Mouse (Mus musculus) kidney, adult 2 months (tissue): ENCODE data around the gene Abcb9. TPM values are rescaled to one million over a fixed set of nuclear protein-coding genes. Genes with fewer than 3 reads are reported as not detected.

Experiments used
- DNase-seq: peaks from one replicate; pipeline ENCODE4 v3.0.0; 2021
- H3K27ac ChIP-seq: fragments of 200-500 bp; 2 replicates; pipeline ENCODE4 v1.5.1; 2012; ENCODE audit warnings: low read depth, low read length, control low read depth, inconsistent platforms; ENCODE audit not compliant: insufficient read depth
- H3K27me3 ChIP-seq: fragments of 200-500 bp; replicated peaks from 2 replicates; pipeline ENCODE4 v1.6.1; 2012; ENCODE audit warnings: mild to moderate bottlenecking, moderate library complexity, low read length, inconsistent platforms; ENCODE audit not compliant: control insufficient read depth, insufficient read depth
- H3K36me3 ChIP-seq: fragments of 200-500 bp; 2 replicates; pipeline ENCODE4 v1.6.1; 2012; ENCODE audit warnings: mild to moderate bottlenecking, moderate library complexity, low read length, inconsistent platforms; ENCODE audit not compliant: control insufficient read depth, insufficient read depth
- H3K4me1 ChIP-seq: fragments of 200-500 bp; 2 replicates; pipeline ENCODE4 v1.6.1; 2011; ENCODE audit warnings: low read length; ENCODE audit not compliant: control insufficient read depth, insufficient read depth
- H3K4me3 ChIP-seq: fragments of 200-500 bp; 2 replicates; pipeline ENCODE4 v1.5.1; 2011; ENCODE audit warnings: mild to moderate bottlenecking, low read depth, low read length, control low read depth; ENCODE audit not compliant: insufficient read depth
- CTCF ChIP-seq: fragments of 200-500 bp; conservative IDR thresholded peaks from 2 replicates; pipeline ENCODE4 v1.5.1; 2011; ENCODE audit warnings: low read depth, mild to moderate bottlenecking, control low read depth, low read length, moderate library complexity, mixed read lengths; ENCODE audit not compliant: insufficient read depth, insufficient read length
- POLR2A ChIP-seq: fragments of 200-500 bp; IDR thresholded peaks from one replicate; pipeline ENCODE4 v1.6.1; 2011; ENCODE audit warnings: low read depth, low read length, control low read depth
- WGBS: fragments of 180-500 bp; shearing (Covaris S2); methylation state at CpG from one replicate; pipeline ENCODE4 v1.1.7; 2018; 5-methylcytosine and 5-hydroxymethylcytosine counted together
- polyA plus RNA-seq: library from polyadenylated mRNA; depleted of rRNA; stranded (reverse); fragments of >200 nt; gene quantifications from 2 replicates; pipeline ENCODE4 v1.2.3, GENCODE M21; 2012

The Abcb9 gene
- polyA plus RNA-seq, 1 experiment = 8.1 TPM

DNA sequence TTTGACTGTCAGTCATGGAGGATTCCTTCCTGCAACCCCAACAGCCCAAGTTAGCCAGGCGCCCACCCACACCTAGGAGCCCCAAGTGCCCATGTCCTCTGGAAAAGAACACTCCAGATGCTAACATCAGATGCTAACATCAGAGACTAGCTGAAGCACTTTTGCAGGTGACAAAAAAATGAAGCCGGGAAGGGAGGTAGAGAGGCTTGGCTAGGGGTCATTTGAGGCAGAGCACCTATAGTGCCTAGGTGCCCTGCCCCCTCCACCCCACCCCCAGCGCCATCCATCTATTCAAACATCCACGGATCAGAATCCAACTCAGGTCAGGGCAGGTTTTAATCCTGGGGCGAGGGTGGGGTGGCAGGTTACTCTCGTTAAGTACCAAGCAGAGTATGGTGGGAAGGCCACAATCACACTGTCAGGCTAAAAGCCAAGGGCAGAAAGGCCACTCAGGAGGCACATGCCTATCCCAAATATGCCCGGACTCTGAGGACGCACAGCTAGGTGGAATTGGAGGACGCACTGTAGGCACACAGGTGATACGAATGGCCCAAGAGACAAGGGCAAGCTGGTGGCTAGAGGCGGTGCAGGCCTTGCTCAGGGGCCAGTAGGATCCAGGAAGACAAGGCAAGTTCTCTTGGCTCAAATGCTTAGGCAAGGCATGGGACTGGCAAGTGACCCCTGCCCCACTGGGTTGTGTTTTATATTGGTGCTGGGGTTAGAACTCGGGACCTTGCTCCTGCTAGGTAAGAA is 1.6 kb downstream of the Abcb9 start:
- no peak for DNase-seq
- Histone ChIP-seq H3K4me3 (no peak overlapping the region), H3K36me3 (no peaks in the 10 kb centered on the region), H3K27ac (no peak overlapping the region), H3K4me1 (peaks cover 9% of the 10 kb centered on the region), H3K27me3 (no peaks in the 10 kb centered on the region)
- TF ChIP-seq POLR2A (no peak), CTCF (no peak)
- WGBS = 87% methylated on average over 12 of the region's 12 CpGs

DNA sequence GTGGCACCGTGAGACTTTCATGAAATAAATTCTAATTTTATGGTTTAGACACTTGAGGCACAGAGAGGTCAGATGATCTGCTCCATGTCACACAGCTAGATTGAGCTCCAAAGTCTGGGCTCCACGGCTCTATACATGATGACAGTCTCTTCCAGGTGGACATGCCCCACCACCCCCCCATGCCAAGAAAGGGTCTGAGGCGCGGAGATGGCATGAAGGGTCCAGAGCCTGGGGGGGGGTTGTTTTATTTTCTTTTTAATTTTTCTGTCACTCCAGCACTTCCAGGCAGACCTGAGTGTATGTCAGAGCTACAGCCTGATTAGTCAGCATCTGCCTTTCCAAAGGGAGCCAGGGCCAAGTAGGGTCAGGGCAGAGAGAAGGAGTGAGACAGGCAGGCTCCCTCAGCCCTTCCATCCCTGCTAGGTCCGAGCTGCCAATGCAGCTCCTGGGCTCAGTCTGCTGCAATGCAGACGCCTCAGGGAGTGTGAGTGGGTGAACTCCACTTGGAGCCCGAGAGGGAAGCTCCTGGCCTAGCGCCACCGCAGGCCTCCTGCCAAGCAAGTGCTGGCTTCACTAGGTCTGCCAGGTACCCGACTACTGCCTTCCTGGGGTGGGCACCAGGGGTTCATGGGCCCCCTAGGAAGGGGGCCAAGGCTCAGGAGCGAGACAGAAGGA is 2.3 kb downstream of the Abcb9 start:
- Histone ChIP-seq H3K4me1 (peaks cover 9% of the 10 kb centered on the region), H3K27ac (no peak overlapping the region), H3K36me3 (no peaks in the 10 kb centered on the region), H3K4me3 (no peak overlapping the region), H3K27me3 (no peaks in the 10 kb centered on the region)
- no peak for TF ChIP-seq POLR2A
- no peak for TF ChIP-seq CTCF
- 43% methylated on average over 11 of the region's 11 CpGs for WGBS
- DNase-seq = peak; percentile 90

DNA sequence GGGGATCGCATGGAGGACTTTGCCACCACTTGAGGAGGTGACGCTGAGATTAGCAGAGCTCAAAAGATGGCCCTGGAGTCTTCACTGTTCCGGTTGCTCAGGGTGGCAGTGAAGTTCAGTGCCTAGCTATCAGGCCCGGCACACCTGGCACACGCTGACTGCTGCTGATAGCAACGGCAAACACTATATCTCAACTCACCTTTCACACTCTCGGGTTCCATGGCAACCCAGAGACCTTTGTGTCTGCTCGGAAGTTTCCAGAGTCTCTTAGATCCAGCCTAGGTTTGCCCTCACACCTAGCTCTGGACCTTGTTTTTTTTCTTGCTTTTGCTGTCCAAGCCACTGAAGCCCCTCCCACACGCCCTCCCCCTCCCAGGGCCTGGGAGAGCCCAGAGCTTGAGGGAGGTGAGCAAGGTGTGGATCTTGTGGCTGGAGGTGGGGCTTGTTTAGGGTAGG is 3.6 kb downstream of the Abcb9 start:
- H3K4me3 ChIP-seq = no peak overlapping the region
- no peaks in the 10 kb centered on the region for H3K36me3 ChIP-seq
- no peaks in the 10 kb centered on the region for H3K27me3 ChIP-seq
- TF ChIP-seq CTCF (no peak), POLR2A (no peak)
- peaks cover 9% of the 10 kb centered on the region for H3K4me1 ChIP-seq
- H3K27ac ChIP-seq = no peak overlapping the region
- no peak for DNase-seq
- WGBS = 67% methylated on average over 9 of the region's 9 CpGs

DNA sequence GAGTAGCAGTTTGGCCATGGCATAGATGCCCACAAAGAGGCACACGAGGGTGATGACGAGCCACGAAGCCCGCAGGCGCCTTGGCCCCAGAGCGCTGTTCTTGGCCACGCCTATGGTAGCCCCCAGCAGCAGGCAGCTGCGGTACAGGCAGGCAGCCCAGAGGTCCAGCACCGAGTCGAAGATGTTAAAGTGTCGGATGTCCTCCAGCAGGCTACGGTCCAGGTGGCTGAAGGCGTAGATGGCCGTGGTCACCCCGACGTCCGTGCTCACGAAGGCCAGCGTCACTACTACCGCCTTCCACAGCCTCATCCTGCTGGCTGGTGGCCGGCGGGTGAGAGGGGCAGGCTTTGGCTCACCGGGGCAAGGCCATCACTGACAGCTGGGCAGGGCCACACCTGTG is 5.7 kb downstream of the Abcb9 start:
- Histone ChIP-seq H3K27ac (no peak overlapping the region), H3K36me3 (no peaks in the 10 kb centered on the region), H3K27me3 (no peaks in the 10 kb centered on the region), H3K4me3 (no peak overlapping the region), H3K4me1 (peaks cover 6% of the 10 kb centered on the region)
- no peak for TF ChIP-seq CTCF
- no peak for TF ChIP-seq POLR2A
- no peak for DNase-seq
- WGBS = 85% methylated on average over 23 of the region's 23 CpGs

DNA sequence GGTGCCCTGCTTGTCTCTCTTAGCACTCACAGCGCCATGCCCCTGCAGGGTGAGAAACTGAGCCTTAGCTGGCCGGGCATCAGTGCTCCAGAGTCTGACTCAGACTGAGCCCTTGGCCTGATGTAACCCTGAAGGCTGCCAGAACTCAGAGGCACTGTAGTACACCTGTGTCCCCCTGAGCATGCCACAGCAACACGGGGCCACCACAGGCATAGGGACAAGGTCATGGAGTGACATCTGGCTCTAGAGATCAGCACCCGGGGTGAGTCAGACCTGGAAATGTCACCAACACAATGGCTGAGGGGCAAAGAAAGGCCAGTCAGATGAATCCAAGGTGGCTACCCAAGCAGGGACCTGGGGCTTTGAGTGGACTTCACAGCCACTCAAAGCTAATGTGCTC is 8.7 kb downstream of the Abcb9 start:
- no peak for DNase-seq
- whole genome bisulfite sequencing = 82% methylated on average over 4 of the region's 4 CpGs

DNA sequence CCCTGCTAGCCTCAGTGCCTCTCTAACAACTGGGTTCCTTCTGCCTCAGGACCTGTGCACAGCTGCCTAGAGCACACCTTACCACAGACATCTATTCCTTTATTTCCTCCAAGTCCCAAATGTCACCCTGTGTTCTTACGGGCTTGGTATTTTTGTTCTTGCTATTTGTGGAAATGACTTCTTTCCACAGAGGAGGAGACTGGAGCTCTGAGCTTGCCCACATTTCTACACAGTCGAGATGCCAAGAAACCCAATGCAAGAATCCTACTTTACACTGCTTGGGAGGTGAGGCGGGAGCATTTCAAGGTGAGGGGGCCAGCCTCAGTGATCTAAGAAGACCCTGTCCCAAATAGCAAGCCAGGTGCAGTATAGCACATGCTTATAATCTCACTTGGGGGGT is 10.1 kb downstream of the Abcb9 start:
- Histone ChIP-seq H3K4me1 (no peaks in the 10 kb centered on the region), H3K36me3 (no peaks in the 10 kb centered on the region), H3K27ac (no peak overlapping the region), H3K4me3 (no peak overlapping the region), H3K27me3 (no peaks in the 10 kb centered on the region)
- TF ChIP-seq POLR2A (no peak), CTCF (no peak)
- no peak for DNase-seq
- WGBS = 74% methylated on average over 3 of the region's 3 CpGs

More for the DNA sequence above, 8.7 kb downstream of the Abcb9 start:
- no peak for TF ChIP-seq POLR2A
- TF ChIP-seq CTCF = no peak
- H3K27ac ChIP-seq = no peak overlapping the region
- no peak overlapping the region for H3K4me3 ChIP-seq
- no peaks in the 10 kb centered on the region for H3K27me3 ChIP-seq
- H3K36me3 ChIP-seq = no peaks in the 10 kb centered on the region
- no peaks in the 10 kb centered on the region for H3K4me1 ChIP-seq

DNA sequence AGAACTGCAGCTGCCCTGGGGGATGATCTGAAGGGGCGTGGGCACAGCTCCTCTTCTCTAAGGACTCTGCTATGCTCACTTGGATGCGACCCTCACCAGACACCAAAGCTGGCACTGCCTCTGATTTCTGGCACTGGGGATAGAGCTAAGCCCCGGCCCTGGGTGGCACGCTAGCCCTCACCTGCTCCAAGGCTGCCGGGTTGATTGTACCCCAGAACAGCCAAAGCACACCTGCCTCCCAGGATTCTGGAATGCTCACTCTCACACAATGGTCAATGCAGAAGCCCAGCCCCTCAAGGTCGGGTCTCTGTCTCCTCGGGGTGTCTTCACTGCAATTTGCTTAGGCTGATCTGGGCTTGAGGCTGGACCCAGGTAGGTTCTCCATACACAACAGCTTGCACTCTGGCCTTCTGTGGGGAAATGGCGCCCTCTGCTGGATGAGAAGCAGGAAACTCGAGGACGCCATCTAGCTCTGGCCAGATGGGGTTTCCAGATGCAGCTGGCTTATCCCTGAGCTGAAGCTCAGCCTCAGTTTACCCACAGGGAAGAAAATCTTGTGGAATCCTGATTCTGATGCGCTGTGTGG is 10.9 kb downstream of the Abcb9 start:
- no peak overlapping the region for H3K27ac ChIP-seq
- DNase-seq = peak; percentile 88
- no peaks in the 10 kb centered on the region for H3K4me1 ChIP-seq
- H3K4me3 ChIP-seq = no peak overlapping the region
- no peaks in the 10 kb centered on the region for H3K27me3 ChIP-seq
- TF ChIP-seq CTCF = peak; percentile 99
- no peak for TF ChIP-seq POLR2A
- 39% methylated on average over 11 of the region's 11 CpGs for WGBS
- no peaks in the 10 kb centered on the region for H3K36me3 ChIP-seq
